Mouse (Mus musculus) intestine, embryonic 14.5 days (tissue): ENCODE measurements around the gene Gm2696. TPM values are rescaled to one million over a fixed set of nuclear protein-coding genes. Genes with fewer than 3 reads are reported as not detected.
"Not testable (repeated sequence)": the region's sequence is repeated elsewhere in the genome, so short reads cannot be mapped to it uniquely, and the experiment has no call there.

Experiments
- ATAC-seq: fragments of 200-750 bp; cut with Nextera tagmentation; replicated peaks from 2 replicates; pipeline ENCODE4 v1.8.0; 2017; ENCODE audit warnings: low read depth, moderate number of reproducible peaks, moderate TSS enrichment, moderate library complexity; ENCODE audit not compliant: low FRiP score, low TSS enrichment
- DNase-seq: peaks from one replicate; pipeline ENCODE4 v3.0.0-alpha.2; 2018; ENCODE audit warnings: low spot score
- H3K27ac ChIP-seq: fragments of 300-500 bp; sonication (generic); 2 replicates; pipeline ENCODE4 v1.5.1; 2014; ENCODE audit warnings: low read depth, mild to moderate bottlenecking, control low read depth
- H3K27me3 ChIP-seq: fragments of 300-500 bp; sonication (generic); replicated peaks from 2 replicates; pipeline ENCODE4 v1.6.1; 2014; ENCODE audit warnings: low read length, control low read depth; ENCODE audit not compliant: control insufficient read depth, insufficient read depth
- H3K36me3 ChIP-seq: fragments of 300-500 bp; sonication (generic); 2 replicates; pipeline ENCODE4 v1.6.1; 2014; ENCODE audit warnings: low read length, control low read depth; ENCODE audit not compliant: control insufficient read depth, insufficient read depth
- H3K4me1 ChIP-seq: fragments of 300-500 bp; sonication (generic); replicated peaks from 2 replicates; pipeline ENCODE4 v1.6.1; 2014; ENCODE audit warnings: low read length, control low read depth, mixed read lengths; ENCODE audit not compliant: control insufficient read depth, insufficient read depth
- H3K4me2 ChIP-seq: fragments of 300-500 bp; sonication (generic); 2 replicates; pipeline ENCODE4 v1.6.1; 2014; ENCODE audit warnings: low read length
- H3K4me3 ChIP-seq: fragments of 300-500 bp; sonication (generic); 2 replicates; pipeline ENCODE4 v1.5.1; 2014; ENCODE audit warnings: low read depth, low read length, control low read depth, mixed read lengths
- H3K9ac ChIP-seq: fragments of 300-500 bp; sonication (generic); 2 replicates; pipeline ENCODE4 v1.6.1; 2014; ENCODE audit warnings: mild to moderate bottlenecking, low read length
- H3K9me3 ChIP-seq: fragments of 300-500 bp; sonication (generic); 2 replicates; pipeline ENCODE4 v1.6.1; 2016; ENCODE audit warnings: low read length, control low read depth; ENCODE audit not compliant: control insufficient read depth
- WGBS: fragments of 180-500 bp; shearing (Covaris S2); extraction: QIAGEN DNeasy Blood & Tissue Kit; methylation state at CpG from one replicate; pipeline ENCODE4 v1.1.7; 2014; 5-methylcytosine and 5-hydroxymethylcytosine counted together
- polyA plus RNA-seq: library from polyadenylated mRNA; unstranded; fragments of >200 nt; fragmentation: Nextera tagmentation; extraction: Ambion mirVana; gene quantifications from 2 replicates; pipeline ENCODE4 v1.2.1, GENCODE M21; 2014

Gene Gm2696
- polyA plus RNA-seq, 1 experiment from 2014 or later, result not detected

DNA sequence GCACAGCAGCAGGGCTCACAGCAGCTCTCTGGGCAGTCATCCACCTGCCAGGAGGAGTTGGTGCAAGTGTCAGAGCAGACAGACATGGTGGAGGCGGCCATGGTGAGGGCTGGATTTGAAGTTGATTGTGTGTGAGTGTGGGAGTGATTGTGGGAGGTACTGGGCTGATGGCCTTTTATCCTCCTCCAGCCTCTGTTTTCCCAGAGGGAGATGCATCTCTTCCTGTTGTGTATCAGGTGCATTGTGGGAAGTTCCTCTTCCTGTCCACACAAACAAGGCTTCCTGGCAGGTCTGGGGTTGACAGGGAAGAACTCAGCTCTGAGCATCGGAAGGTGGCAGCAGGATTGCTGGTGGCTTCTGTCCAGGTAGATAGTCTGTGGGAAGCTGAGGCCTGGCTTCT, 19.5 kb upstream of the Gm2696 start, which contains the start of gene Gm9639:
TSS of gene Gm9639 (minus strand) at position 101 of the 400 bp plus-strand sequence.
- Histone ChIP-seq H3K9ac (no peak within 1 kb of the TSS), H3K4me1 (no peaks in the 10 kb centered on the region), H3K27ac (no peak within 1 kb of the TSS), H3K9me3 (no peaks in the 10 kb centered on the region), H3K4me3 (no peak within 1 kb of the TSS), H3K4me2 (no peak within 1 kb of the TSS), H3K36me3 (no peaks in the 10 kb centered on the region), H3K27me3 (no peaks in the 10 kb centered on the region)
- DNase-seq (no peak), ATAC-seq (no peak)
- 57% methylated on average over 2 of the region's 2 CpGs for WGBS

DNA sequence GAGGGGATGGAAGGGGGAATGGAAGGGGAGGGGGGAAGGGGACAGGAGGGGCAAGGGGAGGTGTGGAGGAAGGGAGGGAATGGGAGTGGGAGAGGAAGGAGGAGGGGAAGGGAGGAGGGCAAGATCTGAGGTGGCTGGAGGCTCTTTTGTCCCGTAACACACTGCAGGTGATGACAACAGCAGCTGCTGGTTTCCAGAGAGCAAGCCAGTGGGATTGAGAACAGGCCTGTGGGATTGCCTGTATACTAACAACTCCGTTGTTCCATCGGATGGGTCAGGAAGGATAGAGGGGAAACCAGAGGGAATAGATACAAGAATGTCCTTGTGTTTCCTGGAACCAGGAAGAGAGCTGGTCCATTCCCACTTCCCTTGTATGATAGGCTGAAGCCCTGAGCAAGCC, 16.8 kb upstream of the Gm2696 start:
- Histone ChIP-seq H3K27me3 (no peaks in the 10 kb centered on the region), H3K4me2 (no peak overlapping the region), H3K27ac (no peak overlapping the region), H3K4me1 (no peaks in the 10 kb centered on the region), H3K9me3 (no peaks in the 10 kb centered on the region), H3K4me3 (no peak overlapping the region), H3K9ac (no peak overlapping the region), H3K36me3 (no peaks in the 10 kb centered on the region)
- DNase-seq (no peak), ATAC-seq (no peak)
- WGBS, result 24% methylated on average over 3 of the region's 3 CpGs

DNA sequence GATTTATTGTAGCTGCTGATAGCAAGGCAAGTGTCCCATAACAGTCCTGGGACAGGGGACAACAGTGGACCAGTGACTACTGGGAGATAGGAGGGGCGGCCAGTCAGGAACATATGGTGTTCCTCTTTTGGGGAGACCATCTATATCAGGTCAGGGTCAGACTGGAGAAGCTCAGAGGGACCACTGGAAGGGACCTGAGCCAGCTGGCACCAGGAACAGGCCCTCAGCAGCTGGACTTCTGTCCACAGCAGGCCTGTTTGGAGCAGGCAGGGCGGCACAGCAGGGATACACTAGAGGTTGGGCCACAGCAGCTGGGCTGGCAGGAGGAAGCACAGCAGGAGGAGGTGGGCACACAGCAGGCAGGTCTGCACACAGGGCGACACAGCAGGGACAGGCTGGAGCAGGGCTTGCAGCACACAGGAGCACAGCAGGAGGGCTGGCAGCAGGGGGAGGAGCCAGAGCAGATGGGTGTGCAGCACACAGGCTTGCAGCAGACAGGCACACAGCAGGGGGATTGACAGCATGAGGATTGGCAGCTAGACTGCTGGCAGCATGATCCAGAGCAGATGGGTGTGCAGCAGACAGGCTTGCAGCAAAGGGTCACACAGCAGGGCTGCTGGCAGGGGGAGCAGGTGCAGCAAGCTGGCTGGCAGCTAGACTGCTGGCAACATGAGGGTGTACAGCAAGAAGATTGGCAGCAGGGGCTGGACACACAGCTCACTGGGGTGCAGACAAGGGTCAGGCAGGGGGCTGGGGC, 16.1 kb upstream of the Gm2696 start:
- not testable (repeated sequence) for H3K36me3 ChIP-seq, DNase-seq, H3K9me3 ChIP-seq, H3K9ac ChIP-seq, ATAC-seq, H3K27ac ChIP-seq, H3K4me1 ChIP-seq, H3K4me2 ChIP-seq, H3K4me3 ChIP-seq, H3K27me3 ChIP-seq
- WGBS, result 46% methylated on average over 3 of the region's 3 CpGs

DNA sequence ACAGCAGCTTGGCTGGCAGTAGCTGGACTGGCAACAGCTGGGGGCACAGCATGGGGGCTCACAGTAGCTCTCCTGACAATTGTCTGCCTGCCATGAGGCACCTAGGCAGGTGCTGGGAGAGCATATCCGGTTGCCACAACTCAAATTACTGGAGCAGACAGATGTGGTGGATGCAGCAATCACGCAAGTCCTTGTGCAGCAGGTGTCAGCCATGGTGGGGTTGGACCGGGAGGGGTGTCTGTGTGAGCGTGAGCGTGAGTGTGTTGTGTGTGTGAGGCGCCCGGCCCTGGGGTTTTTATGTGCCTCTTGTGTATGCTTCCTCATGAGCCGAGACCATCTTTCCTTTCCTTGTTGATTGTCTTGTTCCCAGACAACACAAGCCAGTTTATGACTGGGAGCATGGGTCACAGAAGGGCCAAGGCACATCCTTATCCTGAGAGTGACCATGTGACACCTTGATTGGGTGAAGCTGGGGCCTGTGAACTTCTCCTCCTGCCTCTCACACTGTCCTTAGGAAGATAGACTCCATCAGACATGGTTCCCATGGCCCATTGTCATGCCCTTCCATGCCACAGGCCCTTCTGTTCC, 15.5 kb upstream of the Gm2696 start, which contains the start of gene Gm19668:
TSS of gene Gm19668 (minus strand) at position 213 of the 588 bp plus-strand sequence.
- 50% methylated on average over 8 of the region's 8 CpGs for WGBS
- ATAC-seq, result no peak
- no peaks in the 10 kb centered on the region for H3K27me3 ChIP-seq
- H3K4me1 ChIP-seq, result no peaks in the 10 kb centered on the region
- H3K27ac ChIP-seq, result no peak within 1 kb of the TSS
- H3K4me2 ChIP-seq, result no peak within 1 kb of the TSS
- H3K9ac ChIP-seq, result no peak within 1 kb of the TSS
- H3K9me3 ChIP-seq, result no peaks in the 10 kb centered on the region
- no peak within 1 kb of the TSS for H3K4me3 ChIP-seq
- H3K36me3 ChIP-seq, result no peaks in the 10 kb centered on the region
- peak; percentile 52 for DNase-seq

DNA sequence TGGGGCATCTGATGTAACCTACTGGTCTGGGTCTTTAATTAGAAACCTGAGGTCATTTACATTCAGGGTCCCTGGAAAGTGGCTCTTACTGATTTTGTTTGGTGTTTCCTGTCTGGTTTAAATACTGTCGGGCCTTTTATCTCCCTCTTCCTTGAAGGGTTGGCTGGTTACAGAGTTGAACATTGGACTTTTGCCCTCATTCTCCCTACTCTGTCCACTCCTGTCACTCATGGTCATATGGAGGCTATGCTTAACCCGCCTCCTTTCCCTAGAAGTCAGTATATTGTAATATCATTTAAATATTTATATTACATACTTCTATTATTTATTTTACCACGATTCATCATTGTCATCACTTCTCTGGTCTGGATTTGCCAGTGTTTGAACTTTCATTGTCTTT, 10.4 kb upstream of the Gm2696 start:
- Histone ChIP-seq H3K4me3 (no peak overlapping the region), H3K9me3 (no peaks in the 10 kb centered on the region), H3K27me3 (no peaks in the 10 kb centered on the region), H3K4me1 (no peaks in the 10 kb centered on the region), H3K36me3 (no peaks in the 10 kb centered on the region), H3K27ac (no peak overlapping the region), H3K4me2 (no peak overlapping the region), H3K9ac (no peak overlapping the region)
- DNase-seq (no peak), ATAC-seq (no peak)
- WGBS, result 74% methylated on average over 3 of the region's 3 CpGs

DNA sequence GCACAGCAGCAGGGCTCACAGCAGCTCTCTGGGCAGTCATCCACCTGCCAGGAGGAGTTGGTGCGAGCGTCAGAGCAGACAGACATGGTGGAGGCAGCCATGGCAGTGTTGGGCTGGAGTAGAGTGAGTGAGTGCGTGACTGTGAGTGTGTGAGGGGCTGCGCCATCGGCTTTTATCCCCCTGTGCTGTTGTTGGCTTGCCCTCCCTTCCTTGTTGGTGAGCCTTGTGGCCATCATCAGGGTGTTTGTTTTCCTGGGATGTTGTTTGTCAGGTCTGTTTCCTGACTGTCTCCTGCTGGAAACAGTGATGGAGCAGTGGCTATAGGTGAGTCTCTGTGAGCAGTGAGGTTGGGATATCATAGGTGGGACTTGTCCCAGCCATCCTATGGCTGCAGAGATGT, 2.7 kb upstream of the Gm2696 start, which contains the start of gene Gm9507:
TSS of gene Gm9507 (minus strand) at position 101 of the 400 bp plus-strand sequence.
- ATAC-seq, result no peak
- DNase-seq, result no peak
- Histone ChIP-seq H3K4me2 (no peak within 1 kb of the TSS), H3K27me3 (no peaks in the 10 kb centered on the region), H3K27ac (no peak within 1 kb of the TSS), H3K4me3 (no peak within 1 kb of the TSS), H3K36me3 (no peaks in the 10 kb centered on the region), H3K9me3 (0 out of 2 replicates have a peak, but pooled peaks cover 6% of the 10 kb centered on the region), H3K4me1 (no peaks in the 10 kb centered on the region), H3K9ac (no peak within 1 kb of the TSS)
- 70% methylated on average over 5 of the region's 5 CpGs for WGBS

DNA sequence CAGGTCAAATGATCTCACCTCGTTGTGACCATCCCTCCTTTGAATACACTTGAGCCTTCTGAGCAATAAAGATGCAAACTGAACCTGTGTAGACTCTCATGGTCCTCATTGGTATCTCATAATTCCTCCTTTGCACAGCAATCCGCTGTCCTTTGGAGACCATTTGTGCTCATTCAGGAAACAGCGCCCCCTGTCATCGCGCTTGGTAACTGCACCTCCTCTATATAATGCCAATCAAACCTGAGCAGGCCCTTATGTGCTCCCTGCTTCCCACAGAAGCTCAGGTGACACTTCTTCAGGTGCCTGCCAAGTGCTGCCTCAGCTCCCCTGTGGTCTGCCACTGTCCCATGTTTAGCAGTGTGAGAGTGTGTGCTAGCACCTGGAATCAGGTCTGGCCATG, 1.0 kb downstream of the Gm2696 start:
- H3K9me3 ChIP-seq, result no peaks in the 10 kb centered on the region
- H3K36me3 ChIP-seq, result no peaks in the 10 kb centered on the region
- H3K27ac ChIP-seq, result no peak overlapping the region
- peak; percentile 59 for DNase-seq
- H3K4me2 ChIP-seq, result no peak overlapping the region
- WGBS, result 30% methylated on average over 5 of the region's 5 CpGs
- no peaks in the 10 kb centered on the region for H3K27me3 ChIP-seq
- no peak overlapping the region for H3K9ac ChIP-seq
- H3K4me3 ChIP-seq, result no peak overlapping the region
- no peaks in the 10 kb centered on the region for H3K4me1 ChIP-seq
- ATAC-seq, result no peak

DNA sequence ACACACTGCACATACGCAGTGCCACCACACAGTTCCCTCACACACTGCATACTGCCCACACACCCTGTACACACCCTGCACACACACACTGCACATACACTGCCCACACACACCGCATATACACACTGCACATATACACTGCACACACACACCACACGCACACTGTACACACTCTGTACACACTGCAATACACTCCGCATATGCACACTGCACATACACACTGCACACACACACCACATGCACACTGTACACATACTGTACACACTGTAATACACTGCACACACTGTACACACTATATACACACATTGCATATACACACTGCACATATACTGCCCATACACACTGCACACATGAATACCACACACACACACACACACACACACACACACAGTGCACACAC, 4.0 kb downstream of the Gm2696 start:
- no peak for DNase-seq
- Histone ChIP-seq H3K36me3 (no peaks in the 10 kb centered on the region), H3K4me3 (no peak overlapping the region), H3K9ac (no peak overlapping the region), H3K27ac (no peak overlapping the region), H3K4me2 (no peak overlapping the region), H3K9me3 (no peaks in the 10 kb centered on the region), H3K4me1 (no peaks in the 10 kb centered on the region), H3K27me3 (no peaks in the 10 kb centered on the region)
- no peak for ATAC-seq
- 96% methylated on average over 4 of the region's 4 CpGs for WGBS

DNA sequence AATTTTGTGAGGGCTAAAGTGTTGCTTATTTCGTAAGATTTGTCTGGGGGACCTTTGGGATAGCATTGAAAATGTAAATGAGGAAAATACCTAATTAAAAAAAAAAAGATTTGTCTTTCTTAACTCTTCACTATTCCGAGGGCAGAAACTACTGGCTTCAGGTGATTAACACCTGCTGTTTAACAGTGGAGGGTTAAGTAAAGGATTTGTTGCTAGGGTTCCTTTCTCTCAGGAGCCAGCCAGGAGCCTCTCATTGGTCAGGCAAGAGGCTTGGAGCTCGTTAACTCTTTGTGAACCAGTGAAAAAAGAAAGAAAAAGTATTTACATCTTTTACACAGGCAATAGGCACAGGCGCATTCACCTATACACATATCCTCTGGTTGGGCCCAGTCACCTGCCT, 4.7 kb downstream of the Gm2696 start:
- 37% methylated on average over 4 of the region's 4 CpGs for WGBS
- 0 out of 2 replicates have a peak, but pooled peaks cover 5% of the 10 kb centered on the region for H3K9me3 ChIP-seq
- H3K27ac ChIP-seq, result no peak overlapping the region
- no peaks in the 10 kb centered on the region for H3K27me3 ChIP-seq
- H3K36me3 ChIP-seq, result no peaks in the 10 kb centered on the region
- no peak overlapping the region for H3K4me3 ChIP-seq
- H3K4me1 ChIP-seq, result no peaks in the 10 kb centered on the region
- no peak overlapping the region for H3K9ac ChIP-seq
- no peak for DNase-seq
- no peak overlapping the region for H3K4me2 ChIP-seq
- ATAC-seq, result no peak
